Mouse (Mus musculus) adrenal gland, postnatal 10 days (tissue): Measurements from ENCODE around the gene Serhl. TPM values are rescaled to one million over a fixed set of nuclear protein-coding genes. Genes with fewer than 3 reads are reported as not detected.

ENCODE experiments used
- DNase-seq: peaks from one replicate; pipeline ENCODE4 v3.0.0; 2021; ENCODE audit warnings: mixed read lengths
- total RNA-seq, 2 experiments: library from RNA; stranded (reverse); gene quantifications; 2 replicates each; pipeline ENCODE4 v1.2.3; 2021

Serhl gene
- total RNA-seq, 2 experiments from 2014 or later: 71.2 to 89.2 TPM

- no peak for DNase-seq
Observed at GRCm38 (mm10) chr15:83162818-83163485, 73.6 kb downstream of the Serhl start.

- peak; percentile 56 for DNase-seq
Observed at GRCm38 (mm10) chr15:83164971-83165471, 75.7 kb downstream of the Serhl start.

- no peak for DNase-seq
Observed at GRCm38 (mm10) chr15:83165526-83166315, 76.4 kb downstream of the Serhl start.

Other genes starting within 250 kb of the Serhl start
- 10 to 100 TPM; 70.8 to 71.5 TPM for gene Tcf20, start 101.6 kb upstream of the Serhl start, total RNA-seq
- gene Nfam1, start 56.2 kb upstream of the Serhl start, total RNA-seq: 1 to 10 TPM; 3.2 to 4.5 TPM
- 10 to 100 TPM; 75.1 to 75.6 TPM for gene Rrp7a, start 33.3 kb downstream of the Serhl start, total RNA-seq
- gene Poldip3, start 59.9 kb downstream of the Serhl start, total RNA-seq: 10 to 100 TPM; 85.1 to 90.9 TPM
- gene Cyb5r3, start 83.1 kb downstream of the Serhl start, total RNA-seq: 100 to 1,000 TPM; 176 to 199 TPM
- 10 to 100 TPM; 12.3 to 12.8 TPM for gene A4galt, start 162.3 kb downstream of the Serhl start, total RNA-seq